Mouse (Mus musculus) embryonic facial prominence, embryonic 12.5 days (tissue): ENCODE measurements around the gene Sacs. TPM values are rescaled to one million over a fixed set of nuclear protein-coding genes. Genes with fewer than 3 reads are reported as not detected.

Experiments
- ATAC-seq: fragments of 200-750 bp; cut with Nextera tagmentation; 2 replicates; pipeline ENCODE4 v1.8.0; 2017; ENCODE audit not compliant: insufficient number of reproducible peaks, insufficient read depth, low FRiP score, low TSS enrichment
- H3K27ac ChIP-seq: fragments of 300-500 bp; sonication (generic); 2 replicates; pipeline ENCODE4 v1.5.1; 2016; ENCODE audit warnings: mild to moderate bottlenecking
- H3K27me3 ChIP-seq: fragments of 300-500 bp; sonication (generic); 2 replicates; pipeline ENCODE4 v1.6.1; 2016; ENCODE audit warnings: mild to moderate bottlenecking, moderate library complexity
- H3K36me3 ChIP-seq: fragments of 300-500 bp; sonication (generic); 2 replicates; pipeline ENCODE4 v1.6.1; 2016; ENCODE audit warnings: mild to moderate bottlenecking
- H3K4me1 ChIP-seq: fragments of 300-500 bp; sonication (generic); 2 replicates; pipeline ENCODE4 v1.6.1; 2016
- H3K4me2 ChIP-seq: fragments of 300-500 bp; sonication (generic); replicated peaks from 2 replicates; pipeline ENCODE4 v1.6.1; 2016; ENCODE audit warnings: mild to moderate bottlenecking, moderate library complexity
- H3K4me3 ChIP-seq: fragments of 300-500 bp; sonication (generic); 2 replicates; pipeline ENCODE4 v1.5.1; 2016; ENCODE audit warnings: mild to moderate bottlenecking
- H3K9ac ChIP-seq: fragments of 300-500 bp; sonication (generic); 2 replicates; pipeline ENCODE4 v1.6.1; 2016; ENCODE audit warnings: mild to moderate bottlenecking, moderate library complexity
- H3K9me3 ChIP-seq: fragments of 300-500 bp; sonication (generic); 2 replicates; pipeline ENCODE4 v1.6.1; 2016; ENCODE audit warnings: mild to moderate bottlenecking, moderate library complexity
- WGBS: fragments of 180-500 bp; shearing (Covaris S2); methylation state at CpG from one replicate; pipeline ENCODE4 v1.1.7; 2016; 5-methylcytosine and 5-hydroxymethylcytosine counted together
- polyA plus RNA-seq: library from polyadenylated mRNA; unstranded; fragments of >200 nt; fragmentation: Nextera tagmentation; extraction: Ambion mirVana; gene quantifications from 2 replicates; pipeline ENCODE4 v1.2.1, GENCODE M21; 2016

The Sacs gene
- polyA plus RNA-seq, 1 experiment from 2014 or later, result 4.5 TPM

GRCm38 (mm10) chr14:61221166-61221565 lies 82.9 kb downstream of the Sacs start:
- H3K27me3 ChIP-seq, result no peaks in the 10 kb centered on the region
- no peak for ATAC-seq
- no peaks in the 10 kb centered on the region for H3K36me3 ChIP-seq
- 32% methylated on average over 5 of the region's 5 CpGs for WGBS
- H3K9ac ChIP-seq, result no peak overlapping the region
- no peaks in the 10 kb centered on the region for H3K9me3 ChIP-seq
- no peak overlapping the region for H3K4me2 ChIP-seq
- H3K4me1 ChIP-seq, result peaks cover 22% of the 10 kb centered on the region
- no peak overlapping the region for H3K4me3 ChIP-seq
- H3K27ac ChIP-seq, result peak overlapping the region; percentile 37; the same call in 1 of the 2 replicates

- H3K4me1 ChIP-seq, result peaks cover 22% of the 10 kb centered on the region
- no peak overlapping the region for H3K4me3 ChIP-seq
- H3K9ac ChIP-seq, result no peak overlapping the region
- H3K27me3 ChIP-seq, result no peaks in the 10 kb centered on the region
- no peak overlapping the region for H3K4me2 ChIP-seq
- 21% methylated on average over 6 of the region's 6 CpGs for WGBS
- H3K27ac ChIP-seq, result no peak overlapping the region; the same call in 1 of the 2 replicates
- no peaks in the 10 kb centered on the region for H3K9me3 ChIP-seq
- no peaks in the 10 kb centered on the region for H3K36me3 ChIP-seq
- ATAC-seq, result no peak
Observed at GRCm38 (mm10) chr14:61222506-61222905, 84.2 kb downstream of the Sacs start.

- Histone ChIP-seq H3K4me2 (no peak overlapping the region), H3K4me1 (peaks cover 22% of the 10 kb centered on the region), H3K4me3 (no peak overlapping the region), H3K27ac (no peak overlapping the region), H3K9me3 (no peaks in the 10 kb centered on the region), H3K9ac (no peak overlapping the region), H3K27me3 (no peaks in the 10 kb centered on the region), H3K36me3 (no peaks in the 10 kb centered on the region)
- ATAC-seq, result peak; percentile 64; the same call in 1 of the 2 replicates
- WGBS, result 46% methylated on average over 4 of the region's 4 CpGs
Observed at GRCm38 (mm10) chr14:61223740-61224139, 85.5 kb downstream of the Sacs start.

- Histone ChIP-seq H3K4me3 (no peak overlapping the region), H3K27ac (no peak overlapping the region), H3K9ac (no peak overlapping the region), H3K4me2 (no peak overlapping the region), H3K27me3 (no peaks in the 10 kb centered on the region), H3K36me3 (no peaks in the 10 kb centered on the region), H3K4me1 (peaks cover 22% of the 10 kb centered on the region), H3K9me3 (no peaks in the 10 kb centered on the region)
- no peak for ATAC-seq
- WGBS, result 84% methylated on average over 5 of the region's 5 CpGs
Observed at GRCm38 (mm10) chr14:61224387-61225077, 86.3 kb downstream of the Sacs start.

- no peaks in the 10 kb centered on the region for H3K27me3 ChIP-seq
- ATAC-seq, result no peak
- 67% methylated on average over 1 of the region's 1 CpGs for WGBS
- H3K9me3 ChIP-seq, result no peaks in the 10 kb centered on the region
- no peak overlapping the region for H3K4me3 ChIP-seq
- peaks cover 22% of the 10 kb centered on the region; the same call in 1 of the 2 replicates for H3K4me1 ChIP-seq
- no peak overlapping the region for H3K4me2 ChIP-seq
- no peak overlapping the region for H3K27ac ChIP-seq
- H3K9ac ChIP-seq, result no peak overlapping the region
- H3K36me3 ChIP-seq, result no peaks in the 10 kb centered on the region
Observed at GRCm38 (mm10) chr14:61226151-61226550, 87.9 kb downstream of the Sacs start.

GRCm38 (mm10) chr14:61229763-61230162 lies 91.5 kb downstream of the Sacs start:
- 84% methylated on average over 5 of the region's 5 CpGs for WGBS
- Histone ChIP-seq H3K4me3 (no peak overlapping the region), H3K4me2 (no peak overlapping the region), H3K27ac (no peak overlapping the region), H3K36me3 (no peaks in the 10 kb centered on the region), H3K9me3 (no peaks in the 10 kb centered on the region), H3K27me3 (no peaks in the 10 kb centered on the region), H3K9ac (no peak overlapping the region), H3K4me1 (no peaks in the 10 kb centered on the region)
- ATAC-seq, result no peak

- H3K36me3 ChIP-seq, result no peaks in the 10 kb centered on the region
- 93% methylated on average over 4 of the region's 4 CpGs for WGBS
- no peak for ATAC-seq
- no peaks in the 10 kb centered on the region for H3K9me3 ChIP-seq
- no peaks in the 10 kb centered on the region for H3K4me1 ChIP-seq
- no peak overlapping the region for H3K27ac ChIP-seq
- H3K4me3 ChIP-seq, result no peak overlapping the region
- no peak overlapping the region for H3K9ac ChIP-seq
- H3K4me2 ChIP-seq, result no peak overlapping the region
- no peaks in the 10 kb centered on the region for H3K27me3 ChIP-seq
Observed at GRCm38 (mm10) chr14:61230179-61230578, 91.9 kb downstream of the Sacs start.

- H3K27me3 ChIP-seq, result no peaks in the 10 kb centered on the region
Observed at GRCm38 (mm10) chr14:61232016-61232568, 93.8 kb downstream of the Sacs start.

GRCm38 (mm10) chr14:61235846-61236474 lies 97.7 kb downstream of the Sacs start:
- H3K4me1 ChIP-seq, result no peaks in the 10 kb centered on the region
- no peak for ATAC-seq
- no peak overlapping the region for H3K9ac ChIP-seq
- no peaks in the 10 kb centered on the region for H3K36me3 ChIP-seq
- H3K9me3 ChIP-seq, result no peaks in the 10 kb centered on the region
- no peak overlapping the region for H3K4me3 ChIP-seq
- H3K27ac ChIP-seq, result no peak overlapping the region
- H3K4me2 ChIP-seq, result no peak overlapping the region
- H3K27me3 ChIP-seq, result no peaks in the 10 kb centered on the region
- WGBS, result 59% methylated on average over 5 of the region's 5 CpGs

More at GRCm38 (mm10) chr14:61232016-61232568, 93.8 kb downstream of the Sacs start:
- Histone ChIP-seq H3K9ac (no peak overlapping the region), H3K4me3 (no peak overlapping the region), H3K27ac (no peak overlapping the region), H3K36me3 (no peaks in the 10 kb centered on the region), H3K4me2 (no peak overlapping the region), H3K9me3 (no peaks in the 10 kb centered on the region), H3K4me1 (no peaks in the 10 kb centered on the region)
- 84% methylated on average over 13 of the region's 13 CpGs for WGBS
- no peak for ATAC-seq

- H3K9me3 ChIP-seq, result no peaks in the 10 kb centered on the region
Observed at GRCm38 (mm10) chr14:61237101-61237654, 98.9 kb downstream of the Sacs start.

GRCm38 (mm10) chr14:61238751-61239150 lies 100.5 kb downstream of the Sacs start:
- H3K4me3 ChIP-seq, result no peak overlapping the region
- H3K4me2 ChIP-seq, result no peak overlapping the region
- no peak overlapping the region for H3K27ac ChIP-seq
- no peak for ATAC-seq
- 67% methylated on average over 9 of the region's 9 CpGs for WGBS
- H3K4me1 ChIP-seq, result no peaks in the 10 kb centered on the region
- no peaks in the 10 kb centered on the region for H3K27me3 ChIP-seq
- no peaks in the 10 kb centered on the region for H3K9me3 ChIP-seq
- no peak overlapping the region for H3K9ac ChIP-seq
- no peaks in the 10 kb centered on the region for H3K36me3 ChIP-seq

More at GRCm38 (mm10) chr14:61237101-61237654, 98.9 kb downstream of the Sacs start:
- H3K4me1 ChIP-seq, result no peaks in the 10 kb centered on the region
- H3K36me3 ChIP-seq, result no peaks in the 10 kb centered on the region
- H3K27ac ChIP-seq, result no peak overlapping the region
- H3K27me3 ChIP-seq, result no peaks in the 10 kb centered on the region
- ATAC-seq, result no peak
- no peak overlapping the region for H3K9ac ChIP-seq
- H3K4me2 ChIP-seq, result no peak overlapping the region
- H3K4me3 ChIP-seq, result no peak overlapping the region
- WGBS, result 37% methylated on average over 4 of the region's 4 CpGs

GRCm38 (mm10) chr14:61242611-61243010 lies 104.4 kb downstream of the Sacs start:
- WGBS, result 40% methylated on average over 6 of the region's 6 CpGs
- no peak for ATAC-seq

More at GRCm38 (mm10) chr14:61242611-61243010, 104.4 kb downstream of the Sacs start:
- no peaks in the 10 kb centered on the region for H3K27me3 ChIP-seq
- no peaks in the 10 kb centered on the region for H3K4me1 ChIP-seq
- H3K27ac ChIP-seq, result no peak overlapping the region
- no peak overlapping the region for H3K4me2 ChIP-seq
- H3K36me3 ChIP-seq, result no peaks in the 10 kb centered on the region
- no peak overlapping the region for H3K9ac ChIP-seq
- H3K9me3 ChIP-seq, result no peaks in the 10 kb centered on the region
- H3K4me3 ChIP-seq, result no peak overlapping the region
